8 mouse cellular contexts compared by ENCODE assay signal in genomic region chr13:74009791-74010614, GRCm38 (mm10). TPM values are rescaled to one million over a fixed set of nuclear protein-coding genes. Genes with fewer than 3 reads are reported as not detected.
DNase-seq lines count a peak whose midpoint lies in the region; ATAC-seq and TF ChIP-seq lines count a peak whose summit lies in the region.

No protein-coding gene starts in this region.

- intact Hi-C loops in left cerebral cortex, adult 2 months (cut with DNase I), result loop anchor here (2.0 kb wide), 1 partner anchor 199 kb away; the partner anchor contains the start of gene Exoc3

- H3K27ac ChIP-seq in left cerebral cortex, adult 2 months, result peak overlapping the region; percentile 99

- DNase-seq in R1 (ENCODE audit: low read depth, low spot score), result peak; percentile 60
- peak; percentile 56 for DNase-seq in gastrocnemius, postnatal 10 days
- DNase-seq in induced T-regulatory cell, adult 2 months (ENCODE audit: low read depth), result peak; percentile 57
- peak; percentile 81 to 85 for DNase-seq in left cerebral cortex, adult 2 months (ENCODE audit: extremely low spot score in 1 of 2, low spot score in 2 of 2)
- peak; percentile 71 to 73 for DNase-seq in lung, postnatal 4 days
- DNase-seq in right cerebral cortex, adult 2 months (ENCODE audit: low spot score in 2 of 2), result peak; percentile 81 to 85
- DNase-seq in urinary bladder, postnatal 14 days (ENCODE audit: low spot score), result peak; percentile 72

- H3K4me3 ChIP-seq in left cerebral cortex, adult 2 months, result peak overlapping the region; percentile 88

- ATAC-seq in common myeloid progenitor, adult 5-6 weeks (replicated peaks; ENCODE audit: low read depth, poor library complexity, severe bottlenecking), result peak; percentile 12; the same call in 1 of the 2 replicates

- TF ChIP-seq CTCF in left cerebral cortex, adult 2 months (IDR thresholded peaks at IDR 0.05), result no peak

RNA-seq across cellular contexts. Expression of gene Tppp, which starts 0.8 kb away (rescaled TPM):
- total RNA-seq in common myeloid progenitor, adult 5-6 weeks (2017), result not detected in 2 replicates
- 1 to 10 TPM; 5.5 to 5.8 TPM for total RNA-seq in gastrocnemius, postnatal 10 days (2021)
- total RNA-seq in left cerebral cortex, adult 2 months (2021), result 100 to 1,000 TPM; 325 to 339 TPM

RNA-seq across cellular contexts. Expression of gene Zdhhc11, which starts 46.4 kb away (rescaled TPM):
- not detected in 2 replicates for total RNA-seq in common myeloid progenitor, adult 5-6 weeks (2017)
- total RNA-seq in gastrocnemius, postnatal 10 days (2021), result not detected
- not detected for total RNA-seq in left cerebral cortex, adult 2 months (2021)

RNA-seq across cellular contexts. Expression of gene Cep72, which starts 52.1 kb away (rescaled TPM):
- 11.8 and 14.5 TPM in 2 replicates for total RNA-seq in common myeloid progenitor, adult 5-6 weeks (2017)
- total RNA-seq in gastrocnemius, postnatal 10 days (2021), result 1 to 10 TPM; 1.6 to 2.7 TPM
- 1 to 10 TPM in 1 of 2 experiments, under 1 TPM in 1; 0.63 to 1.2 TPM for total RNA-seq in left cerebral cortex, adult 2 months (2021)

Comparison
In these comparisons a context has a peak if more than half of its experiments do, and no peak if none do; other contexts are left out.
1. Peak in every context shown above with its lines: DNase-seq, ATAC-seq, H3K4me3 ChIP-seq and H3K27ac ChIP-seq.
2. RNA of gene Tppp, which starts 0.8 kb away (total RNA-seq): 325 to 339 TPM in left cerebral cortex, adult 2 months; 5.5 to 5.8 TPM in gastrocnemius, postnatal 10 days and not detected in common myeloid progenitor, adult 5-6 weeks; every median in the first group is over 10 times any median in the second.